Mouse (Mus musculus) adrenal gland, postnatal 4 days (tissue): ENCODE measurements around the gene Asdurf. TPM values are rescaled to one million over a fixed set of nuclear protein-coding genes. Genes with fewer than 3 reads are reported as not detected.
"Not testable (repeated sequence)": the region's sequence is repeated elsewhere in the genome, so short reads cannot be mapped to it uniquely, and the experiment has no call there.

Experiments
- DNase-seq, 2 experiments: peaks; one replicate each; pipeline ENCODE4 v3.0.0; 2021 to 2022; ENCODE audit warnings: low spot score in 2 of 2, mixed read lengths in 2 of 2
- long read RNA-seq, 2 experiments: library from polyadenylated mRNA; stranded (forward); transcript quantifications; one replicate each; pipeline ENCODE4 v2.0.0; 2021
- total RNA-seq, 2 experiments: library from RNA; stranded (reverse); gene quantifications; 2 replicates each; pipeline ENCODE4 v1.2.3; 2021

Asdurf gene
- total RNA-seq = not detected
- long read RNA-seq, experiment 1, partial matches to known transcripts = 0 of 2 reads
- long read RNA-seq, experiment 1, other reads (novel, unspliced or antisense) = 0 of 2 reads
- long read RNA-seq, experiment 2, partial matches to known transcripts = 0 of 3 reads
- long read RNA-seq, experiment 2, other reads (novel, unspliced or antisense) = 0 of 3 reads

DNA sequence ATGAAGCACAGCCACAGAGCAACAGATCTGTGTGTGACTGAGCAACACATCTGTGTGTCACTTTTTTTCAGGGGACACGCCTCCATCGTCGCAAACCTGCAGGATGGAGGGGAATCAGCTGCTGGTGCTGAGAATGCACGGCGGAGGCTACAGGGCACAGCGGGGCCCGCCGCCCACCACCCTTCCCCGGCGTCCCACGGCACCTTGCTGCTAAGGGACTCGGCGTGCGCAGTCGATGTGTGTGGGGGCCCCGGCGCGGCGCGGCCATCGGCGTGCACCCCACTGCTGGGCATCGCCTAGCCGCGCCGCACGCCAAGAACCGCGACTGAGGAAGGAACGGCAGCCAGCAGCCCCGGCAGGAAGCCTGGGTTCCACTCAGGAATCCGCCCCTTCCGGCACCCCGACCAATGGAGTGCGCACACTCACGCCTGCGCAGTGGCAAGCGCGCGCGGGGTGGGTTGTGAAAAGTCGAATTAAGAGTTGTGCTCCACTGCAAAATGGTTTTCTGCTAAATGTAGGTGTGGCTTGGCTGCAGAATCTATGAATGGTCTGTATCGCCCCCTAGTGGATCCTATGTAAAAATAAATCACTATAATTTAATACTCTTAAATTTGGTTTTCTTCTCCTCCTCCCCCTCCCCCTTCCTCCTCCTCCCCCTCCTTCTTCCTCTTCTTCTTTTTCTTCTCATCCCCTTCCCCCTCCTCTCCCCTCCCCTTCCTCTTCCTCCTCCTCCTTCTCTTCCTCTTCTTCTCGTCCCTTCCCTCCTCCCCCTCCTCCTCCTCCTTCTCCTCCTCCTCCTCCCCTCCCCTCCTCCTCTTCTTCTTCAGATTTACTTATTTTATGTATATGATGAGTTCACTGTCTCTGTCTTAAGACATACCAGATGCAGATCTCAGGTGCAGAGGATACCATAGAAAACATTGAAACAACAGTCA lies at the start of gene Asdurf, which contains the start of the genes Gm28551 and Asnsd1:
Gene Asdurf, minus strand, starts transcription at position 293 of the 935 bp plus-strand sequence.
Gene Gm28551, minus strand, starts transcription at position 341 of the 935 bp plus-strand sequence.
Gene Asnsd1, minus strand, starts transcription at position 426 of the 935 bp plus-strand sequence.
- DNase-seq = peak; percentile 97 to 99

DNA sequence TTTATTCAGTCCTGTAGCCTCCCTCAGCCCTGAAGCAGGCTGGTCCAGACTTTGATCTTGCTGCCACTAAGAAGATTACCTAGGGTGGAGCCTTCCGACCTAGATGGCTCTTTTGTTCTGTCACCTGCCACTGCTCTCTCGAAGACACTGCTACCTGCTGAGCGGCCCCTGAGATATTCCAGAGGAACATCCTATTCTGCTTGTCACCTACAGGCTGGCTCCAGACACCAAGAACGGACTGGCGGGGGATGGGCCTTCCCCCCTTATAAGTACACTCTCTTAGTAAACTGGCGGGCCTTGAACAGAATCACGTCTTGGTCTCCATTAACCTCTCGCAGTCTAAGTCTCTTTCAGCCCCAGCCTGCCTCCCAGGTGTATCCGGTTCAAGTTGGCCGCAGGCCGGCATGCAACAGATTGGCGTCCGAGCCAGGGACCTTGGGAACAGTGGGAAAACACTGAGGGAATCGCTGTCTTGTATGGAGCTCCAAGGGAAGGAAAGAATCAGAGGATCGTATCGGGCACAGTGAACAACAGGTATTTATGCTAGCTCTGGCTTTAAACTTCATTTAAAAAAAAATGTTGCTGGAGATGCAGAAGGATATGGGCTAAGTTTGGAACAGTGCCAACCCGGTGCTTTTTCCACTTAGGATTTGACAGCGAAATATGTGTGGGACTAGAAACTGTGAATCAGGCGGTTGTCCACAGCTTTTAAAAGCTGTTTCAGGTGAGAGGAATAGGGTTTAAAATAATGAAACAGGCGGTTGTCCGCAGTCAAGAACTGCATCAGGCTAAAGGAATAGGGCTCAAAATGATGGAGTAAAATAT lies 41.7 kb upstream of the Asdurf start:
- DNase-seq = not testable (repeated sequence)

GRCm38 (mm10) chr1:53388762-53389161 lies 36.3 kb upstream of the Asdurf start:
- no peak for DNase-seq

DNA sequence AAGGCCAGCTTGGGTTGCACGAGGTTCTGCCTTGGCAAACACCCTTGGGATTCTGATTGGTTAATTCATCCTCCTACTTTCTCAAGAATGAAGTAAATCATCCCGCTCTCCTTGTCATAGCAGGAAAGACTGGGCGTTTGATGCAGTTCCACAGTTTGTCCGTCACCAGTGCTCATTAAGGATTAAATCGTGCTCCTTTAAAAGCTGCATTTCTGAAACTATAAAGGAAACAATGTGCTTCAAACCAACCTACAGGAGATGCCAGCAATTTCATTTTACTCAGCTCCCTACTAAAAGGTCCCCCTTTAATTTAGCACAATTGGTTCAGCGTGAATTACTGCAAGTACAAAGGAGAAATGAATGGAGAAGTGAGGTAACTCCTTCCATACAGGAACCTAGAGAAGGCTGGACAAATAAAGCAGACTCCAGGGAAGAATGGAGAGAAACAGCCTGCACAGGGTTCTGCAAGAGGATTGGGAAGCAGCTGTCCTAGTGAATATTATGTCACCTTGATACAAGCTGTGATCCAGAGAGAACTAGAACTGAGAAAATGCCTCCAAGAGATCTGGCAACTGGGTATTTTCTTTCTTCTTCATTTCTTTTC lies 31.8 kb upstream of the Asdurf start:
- DNase-seq = no peak

- no peak for DNase-seq
Measured at GRCm38 (mm10) chr1:53377731-53378130, 25.3 kb upstream of the Asdurf start.

GRCm38 (mm10) chr1:53375965-53376364 lies 23.5 kb upstream of the Asdurf start:
- DNase-seq = not testable (repeated sequence)

DNA sequence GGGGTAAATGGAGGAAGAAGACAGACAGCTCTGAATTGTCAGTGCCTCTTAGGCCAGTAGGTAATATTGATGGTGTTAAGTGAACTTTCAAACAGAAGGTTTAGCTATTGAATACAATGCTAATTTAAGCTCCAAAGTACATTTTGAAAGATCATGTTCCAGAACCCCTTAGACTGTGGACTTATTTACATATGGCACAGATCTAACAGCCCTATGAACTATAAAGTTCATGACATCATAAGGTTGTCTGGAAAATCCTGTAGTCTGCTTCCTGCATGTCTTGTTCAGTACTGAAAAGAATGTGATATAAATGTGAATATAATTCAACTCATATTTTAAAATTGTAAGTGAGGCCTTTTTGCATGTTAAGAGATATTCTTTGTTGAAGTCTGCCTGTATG lies 6.6 kb upstream of the Asdurf start:
- DNase-seq = no peak

DNA sequence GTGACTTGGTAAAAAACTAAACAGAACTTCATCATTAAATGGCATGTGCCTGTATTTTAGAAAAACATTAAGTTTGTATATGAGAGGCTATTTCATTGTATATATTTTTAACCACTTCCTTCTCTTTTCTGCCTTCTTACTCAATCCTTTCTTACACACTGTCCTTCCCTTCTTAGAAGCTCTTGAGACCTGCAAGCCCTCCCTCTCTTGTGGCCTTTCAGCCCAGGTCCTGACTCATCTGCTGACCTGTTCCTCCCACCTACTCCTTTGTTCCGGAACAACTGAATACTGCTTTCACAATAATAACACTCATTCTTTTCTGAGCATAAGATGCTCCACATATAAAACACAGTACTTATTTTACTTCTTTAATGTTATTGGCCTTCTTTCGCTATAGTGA lies 11.3 kb downstream of the Asdurf start:
- DNase-seq = no peak

DNA sequence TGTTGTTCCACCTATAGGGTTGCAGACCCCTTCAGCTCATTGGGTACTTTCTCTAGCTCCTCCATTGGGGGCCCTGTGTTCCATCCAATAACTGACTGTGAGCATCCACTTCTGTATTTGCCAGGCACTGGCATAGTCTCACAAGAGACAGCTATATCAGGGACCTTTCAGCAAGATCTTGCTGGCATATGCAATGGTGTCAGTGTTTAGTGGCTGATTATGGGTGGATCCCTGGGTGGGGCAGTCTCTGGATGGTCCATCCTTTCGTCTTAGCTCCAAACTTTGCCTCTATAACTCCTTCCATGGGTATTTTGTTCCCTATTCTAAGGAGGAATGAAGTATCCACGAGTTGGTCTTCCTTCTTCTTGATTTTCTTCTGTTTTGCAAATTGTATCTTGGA lies 15.0 kb downstream of the Asdurf start:
- not testable (repeated sequence) for DNase-seq

DNA sequence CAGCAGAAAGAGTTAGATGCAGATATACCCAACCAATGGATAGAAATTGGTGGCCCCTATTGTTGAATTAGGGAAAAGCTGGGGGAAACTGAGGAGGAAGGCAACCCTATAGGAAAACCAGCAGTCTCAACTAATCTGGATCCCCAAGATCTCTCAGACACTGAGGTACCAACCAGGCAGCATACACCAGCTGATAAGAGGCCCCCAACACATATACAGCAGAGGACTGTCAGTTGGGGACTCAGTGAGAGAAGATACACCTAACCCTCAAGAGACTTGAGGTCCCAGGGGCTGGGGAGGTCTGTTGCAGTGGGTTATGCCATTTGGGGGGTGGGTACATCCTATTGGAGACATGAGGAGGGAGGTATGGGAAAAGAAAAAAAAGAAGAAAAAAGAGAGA lies 17.0 kb downstream of the Asdurf start:
- DNase-seq = no peak

- DNase-seq = not testable (repeated sequence)
Measured at GRCm38 (mm10) chr1:53333527-53333926, 18.9 kb downstream of the Asdurf start.

DNA sequence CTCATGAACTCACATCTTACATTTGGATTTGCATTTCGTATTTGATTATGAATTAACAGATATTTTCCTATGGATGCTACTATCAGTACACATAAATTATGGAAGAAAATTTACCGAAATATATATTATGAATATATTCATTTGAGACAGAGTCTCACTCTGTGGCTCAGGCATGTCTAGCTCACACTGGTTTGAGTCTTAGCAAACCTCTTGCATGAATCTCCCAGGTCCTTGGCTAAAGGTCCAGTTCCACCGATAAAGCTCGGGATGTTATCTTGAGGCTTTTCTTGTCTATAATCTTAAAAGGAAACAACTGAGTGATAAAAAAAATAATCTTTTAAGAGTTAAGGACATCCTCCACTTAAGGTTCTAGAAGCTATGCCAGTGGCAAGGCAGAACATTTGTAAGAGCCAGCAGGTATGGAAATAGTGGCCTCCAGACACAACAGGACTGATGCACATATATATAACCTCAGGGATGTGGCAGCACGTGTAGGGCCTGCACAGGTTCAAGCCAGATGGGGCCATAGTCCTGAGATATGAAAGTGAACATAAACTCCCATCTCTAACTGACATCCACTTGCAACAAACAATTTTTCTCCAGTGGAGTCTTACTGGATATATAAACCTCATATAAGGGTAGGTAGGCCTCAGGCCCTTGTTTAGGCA lies 27.5 kb downstream of the Asdurf start:
- no peak for DNase-seq

DNA sequence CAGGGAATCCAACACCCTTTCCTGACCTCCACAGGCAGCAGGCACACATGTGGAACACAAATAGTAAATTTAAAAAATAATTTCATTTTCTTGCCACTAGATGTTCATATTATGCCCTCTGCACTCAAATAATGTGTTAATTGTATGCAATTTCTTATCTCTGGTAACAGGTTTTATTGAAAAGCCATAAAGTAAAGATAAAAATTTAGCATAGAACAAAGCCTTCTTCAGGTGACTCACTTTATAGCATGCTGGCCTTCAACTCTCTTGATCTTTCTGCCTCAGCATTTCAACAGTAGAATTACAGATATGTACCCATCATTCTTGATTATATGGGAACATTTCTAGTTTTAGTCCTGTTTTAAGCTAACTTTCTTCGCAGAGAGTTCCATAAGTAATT lies 28.1 kb downstream of the Asdurf start:
- no peak for DNase-seq

DNA sequence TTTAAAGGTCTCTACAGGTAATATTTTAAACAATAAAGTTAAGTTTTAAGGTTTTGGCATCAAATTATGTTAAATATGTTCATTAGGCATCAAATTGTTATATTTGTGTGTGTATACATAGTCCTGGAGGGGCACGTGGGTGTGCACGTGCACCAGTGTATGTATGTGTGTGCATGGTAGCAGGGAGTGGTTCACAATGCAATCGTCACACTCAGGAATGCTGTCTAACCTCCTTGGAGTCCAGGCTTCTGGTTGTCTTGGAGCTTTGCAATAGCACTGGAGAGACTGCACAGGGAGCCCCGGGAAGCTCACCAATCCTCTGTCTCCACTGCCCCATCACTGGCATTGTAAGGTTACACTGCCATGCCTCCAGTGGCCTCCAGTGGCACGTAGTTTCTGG lies 29.2 kb downstream of the Asdurf start:
- no peak for DNase-seq

DNA sequence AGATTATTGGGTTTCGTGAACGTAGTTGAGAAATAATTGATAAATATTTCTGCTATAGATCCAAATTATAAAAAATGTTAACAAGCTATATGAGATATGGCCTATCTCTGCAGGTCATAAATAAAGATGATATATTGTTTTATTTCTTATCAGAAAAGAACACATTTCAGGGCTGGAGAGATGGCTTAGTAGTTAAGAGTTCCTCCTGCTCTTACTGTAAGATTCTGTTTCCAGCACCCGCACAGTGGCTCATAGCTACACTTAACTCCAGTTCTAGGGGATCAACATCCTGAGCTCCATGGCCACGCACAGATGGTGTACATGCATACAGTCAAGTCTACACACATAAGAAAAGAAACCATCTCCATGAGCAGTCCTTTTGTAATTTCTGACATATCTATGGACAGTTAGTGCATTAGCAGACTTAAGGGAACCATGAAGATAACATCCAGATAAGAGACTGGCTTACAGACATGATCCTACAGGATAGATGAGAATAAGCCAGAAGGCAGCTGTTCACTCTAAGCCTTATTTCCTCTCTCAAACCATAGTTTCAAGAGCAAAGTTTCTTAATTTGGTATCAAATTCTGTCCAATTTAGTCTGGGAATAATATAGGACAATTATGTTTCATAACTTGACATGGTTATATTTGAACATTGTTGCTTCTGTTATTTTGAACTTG lies 30.6 kb downstream of the Asdurf start:
- no peak for DNase-seq

DNA sequence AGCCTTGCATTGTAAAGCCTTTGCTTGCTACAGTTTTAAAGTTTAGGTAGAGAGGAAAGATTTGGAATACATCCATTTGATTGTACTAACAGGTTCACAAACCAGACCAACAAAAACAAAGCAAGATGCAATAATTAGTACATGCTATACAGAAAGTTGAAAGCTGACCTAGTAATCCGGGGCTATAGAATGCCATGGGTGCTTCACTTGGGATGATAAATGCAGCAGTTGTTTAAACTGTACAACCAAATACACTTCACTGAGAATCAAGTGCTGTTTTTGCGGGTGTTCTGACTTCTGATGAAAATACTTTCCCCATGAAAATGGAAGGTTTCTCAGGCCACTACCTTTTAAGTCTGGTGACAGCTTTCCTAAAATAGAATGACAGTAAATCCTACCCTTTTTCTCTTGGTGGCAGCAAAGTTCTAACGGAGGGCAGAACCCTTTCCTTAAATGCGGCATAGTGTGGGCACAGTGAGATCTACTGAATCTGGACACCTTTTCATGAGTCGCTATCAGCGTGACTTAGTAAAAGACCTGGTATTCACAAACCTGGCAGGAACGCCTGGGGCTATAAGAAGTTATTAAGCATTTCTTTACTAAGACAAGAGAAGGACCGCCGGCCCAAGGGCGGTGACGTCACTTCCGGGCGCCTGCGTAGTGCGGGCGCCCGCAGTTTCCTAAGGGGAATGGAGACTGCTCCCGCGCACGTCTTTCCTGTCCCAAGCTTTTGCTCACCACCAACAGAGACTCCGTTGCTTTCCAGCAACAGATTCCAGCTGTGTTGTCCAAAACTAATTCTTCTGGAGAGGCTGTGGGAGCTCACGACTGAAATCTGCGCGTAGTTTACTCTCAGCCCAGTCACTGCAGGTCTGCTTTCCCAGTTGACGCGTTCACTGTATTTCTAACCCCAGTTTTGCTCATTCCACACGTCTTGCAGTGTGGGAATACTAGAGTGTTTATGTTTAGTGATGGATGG lies 39.1 kb downstream of the Asdurf start, which contains the start of gene Osgepl1:
Gene Osgepl1, plus strand, starts transcription at position 636 of the 979 bp plus-strand sequence.
- DNase-seq = peak; percentile 61 to 72

DNA sequence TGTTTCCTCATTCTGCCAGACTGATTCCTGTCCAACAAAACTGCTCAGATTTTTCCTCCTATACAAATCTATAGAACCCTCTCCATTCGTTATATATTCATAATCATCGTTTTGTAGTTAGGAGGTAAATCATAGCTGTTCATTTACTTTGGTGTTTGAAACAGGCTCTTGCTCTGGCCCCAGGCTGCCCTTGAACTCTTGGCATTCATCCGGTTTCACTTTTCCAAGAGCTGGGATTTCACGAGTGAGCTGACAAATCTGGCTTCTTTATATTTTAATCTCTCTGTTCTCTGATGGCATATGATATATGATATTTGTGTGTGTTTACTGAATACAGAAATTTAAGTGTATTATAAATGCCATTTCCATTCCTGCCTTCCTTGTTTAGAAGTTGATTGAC lies 51.9 kb downstream of the Asdurf start:
- no peak for DNase-seq
